Mouse (Mus musculus): ENCODE data around the gene Ttn.

The Ttn gene

GRCm38 (mm10) chr2:76659419-76659818 lies 322.9 kb downstream of the Ttn start:
- no peak for DNase-seq (ENCODE audit: low spot score in 2 of 2)

- no peak for DNase-seq (ENCODE audit: low spot score in 2 of 2)
Observed at GRCm38 (mm10) chr2:76658551-76658950, 323.8 kb downstream of the Ttn start.

- no peak for DNase-seq (ENCODE audit: low spot score in 2 of 2)
Observed at GRCm38 (mm10) chr2:76655982-76656381, 326.4 kb downstream of the Ttn start.

GRCm38 (mm10) chr2:76655444-76655843 lies 326.9 kb downstream of the Ttn start:
- no peak for DNase-seq (ENCODE audit: low spot score in 2 of 2)

GRCm38 (mm10) chr2:76654646-76655045 lies 327.7 kb downstream of the Ttn start:
- no peak for DNase-seq (ENCODE audit: low spot score in 2 of 2)
